Mouse (Mus musculus): ENCODE results near the gene Hipk3. TPM values are rescaled to one million over a fixed set of nuclear protein-coding genes. Genes with fewer than 3 reads are reported as not detected.

Gene Hipk3
- total RNA-seq, 2 experiments from 2014 or later, result 67.0 to 69.2 TPM

- no peak for DNase-seq
Measured at GRCm38 (mm10) chr2:104471161-104471560, 23.1 kb downstream of the Hipk3 start.

- no peak for DNase-seq
Measured at GRCm38 (mm10) chr2:104470536-104470935, 23.7 kb downstream of the Hipk3 start.

- DNase-seq, result no peak
Measured at GRCm38 (mm10) chr2:104468419-104468818, 25.8 kb downstream of the Hipk3 start.

DNA sequence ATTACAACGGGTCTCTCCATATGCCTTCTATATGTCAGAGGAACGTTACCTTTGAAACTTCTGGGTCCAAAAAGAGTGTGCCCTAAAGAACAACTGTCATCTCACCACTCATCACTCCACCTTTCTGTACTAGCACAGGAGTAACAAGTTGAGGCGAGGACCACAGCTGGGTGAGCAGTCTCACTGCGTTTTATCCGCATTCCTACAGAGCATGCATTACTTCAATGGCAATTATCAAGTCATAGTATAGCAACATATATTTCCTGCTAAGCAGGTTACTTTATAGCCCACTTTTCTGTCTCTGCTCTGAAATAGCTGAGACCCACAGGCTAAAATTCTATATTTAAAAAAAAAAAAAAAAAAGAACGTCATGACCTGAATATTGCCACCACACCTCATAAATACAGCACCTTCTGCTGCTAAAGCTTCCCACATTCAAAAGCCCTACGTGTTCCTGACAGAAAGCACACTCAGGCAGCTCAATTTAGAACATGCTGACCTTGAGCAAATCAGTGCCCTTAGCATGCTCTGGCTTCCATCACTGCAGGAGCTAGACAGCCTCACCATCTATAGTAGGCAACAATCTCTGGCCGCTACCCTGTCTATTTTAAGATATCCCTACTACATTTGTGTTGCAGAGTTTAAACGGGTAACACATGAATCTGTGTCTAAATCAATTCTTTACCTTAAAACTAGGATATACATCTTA is 27.2 kb downstream of the Hipk3 start:
- DNase-seq, result no peak

- no peak for DNase-seq
Measured at GRCm38 (mm10) chr2:104465639-104466430, 28.4 kb downstream of the Hipk3 start.

GRCm38 (mm10) chr2:104460021-104460420 is 34.2 kb downstream of the Hipk3 start:
- DNase-seq, result no peak

- DNase-seq, result no peak
Measured at GRCm38 (mm10) chr2:104458569-104459332, 35.5 kb downstream of the Hipk3 start.

DNA sequence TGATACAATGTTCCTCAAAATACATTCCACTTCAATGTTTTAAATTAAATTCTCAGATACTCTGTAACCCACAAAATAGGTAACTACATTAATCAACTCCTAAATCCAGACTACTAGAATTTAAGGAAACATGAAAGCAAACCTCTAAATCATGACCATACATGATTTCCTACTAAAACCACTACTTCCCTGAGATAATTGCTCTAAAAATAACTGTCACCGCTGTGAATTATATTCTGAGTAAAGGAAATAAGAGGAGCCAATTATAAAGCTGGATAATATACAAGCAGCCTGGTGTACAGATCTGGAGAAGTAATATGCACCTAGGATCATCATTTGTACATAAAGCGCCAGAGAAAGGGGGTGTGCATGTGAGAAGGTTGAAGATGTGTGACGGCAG is 37.1 kb downstream of the Hipk3 start:
- no peak for DNase-seq

GRCm38 (mm10) chr2:104450685-104451084 is 43.6 kb downstream of the Hipk3 start:
- no peak for DNase-seq

DNA sequence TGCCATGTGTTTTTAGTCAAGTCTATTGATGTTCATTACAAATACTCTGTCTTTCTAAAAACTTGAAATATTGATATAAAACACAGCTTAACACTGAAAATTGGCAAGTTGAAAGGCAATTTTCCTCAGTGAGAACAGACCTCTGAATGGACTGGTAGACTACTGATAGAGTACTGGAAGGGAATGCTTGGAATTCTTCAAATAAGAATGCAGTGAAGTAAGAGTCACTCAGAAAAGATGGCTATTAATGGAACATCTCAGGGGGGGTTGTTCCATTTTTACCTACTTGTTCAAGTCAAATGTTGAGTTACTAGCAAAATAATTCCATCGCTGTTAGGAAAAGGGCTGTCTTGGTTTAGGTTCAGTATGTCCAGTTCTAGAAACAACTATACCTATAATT is 45.1 kb downstream of the Hipk3 start:
- no peak for DNase-seq

DNA sequence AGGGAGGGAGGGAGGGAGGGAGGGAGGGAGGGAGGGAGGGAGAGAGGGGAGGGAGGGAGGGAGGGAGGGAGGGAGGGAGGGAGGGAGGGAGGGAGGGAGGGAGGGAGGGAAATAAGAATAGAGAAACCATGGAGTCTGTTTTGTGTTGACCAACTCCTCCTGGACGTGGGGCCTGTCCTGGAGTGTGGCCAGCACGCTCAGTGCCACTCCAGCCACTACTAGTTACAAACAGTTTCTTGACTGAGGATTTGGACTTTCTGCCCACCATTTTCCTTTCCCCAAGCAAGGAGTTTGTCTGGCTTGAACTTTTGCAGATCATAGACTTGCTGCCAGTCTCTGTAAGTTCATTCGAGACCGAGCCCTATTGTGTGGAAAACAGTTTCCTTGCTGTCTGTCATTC is 46.0 kb downstream of the Hipk3 start:
- DNase-seq, result no peak

DNA sequence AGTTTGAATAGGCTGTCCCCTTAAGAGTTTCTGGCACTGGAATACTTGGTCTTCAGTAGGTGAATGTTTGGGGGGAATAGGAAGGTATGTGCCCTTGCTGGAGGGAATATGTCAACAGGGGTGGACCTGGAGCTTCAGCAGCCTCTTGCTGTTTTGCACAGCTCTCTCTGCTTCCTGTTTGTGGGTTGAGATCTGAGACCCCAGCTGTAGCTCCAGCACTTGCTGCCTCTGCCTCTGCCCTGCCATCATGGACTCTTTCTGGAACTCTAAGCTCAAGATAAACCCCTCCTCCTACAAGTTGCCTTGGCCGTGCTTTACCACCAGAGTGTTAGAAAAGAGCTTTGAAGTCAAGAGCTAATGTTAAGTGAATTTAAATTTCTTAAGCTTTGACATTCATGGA is 48.2 kb downstream of the Hipk3 start:
- DNase-seq, result no peak

DNA sequence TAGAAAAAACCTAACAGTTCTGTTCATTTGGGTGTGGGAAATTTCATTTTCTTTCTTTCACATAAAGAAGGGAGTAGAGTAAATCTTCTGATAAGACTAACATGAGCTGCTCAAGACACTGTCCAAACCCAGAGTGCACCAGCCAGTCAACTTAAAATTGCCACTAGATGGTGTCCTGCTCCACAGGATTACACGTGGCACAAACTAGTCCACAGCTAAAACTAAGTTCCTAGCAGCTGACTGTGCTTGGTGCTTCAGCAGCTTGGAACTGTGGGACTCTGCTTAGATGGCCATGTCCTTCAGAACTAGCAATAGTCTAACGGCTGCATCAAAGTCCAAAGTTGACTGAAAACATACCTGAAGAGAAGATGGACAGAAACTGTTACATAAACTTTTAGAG is 49.5 kb downstream of the Hipk3 start:
- peak; percentile 28 to 64 for DNase-seq

GRCm38 (mm10) chr2:104442341-104442740 is 51.9 kb downstream of the Hipk3 start:
- no peak for DNase-seq

GRCm38 (mm10) chr2:104436226-104436625 is 58.0 kb downstream of the Hipk3 start:
- no peak for DNase-seq

- no peak for DNase-seq
Measured at GRCm38 (mm10) chr2:104431067-104431466, 63.2 kb downstream of the Hipk3 start.

DNA sequence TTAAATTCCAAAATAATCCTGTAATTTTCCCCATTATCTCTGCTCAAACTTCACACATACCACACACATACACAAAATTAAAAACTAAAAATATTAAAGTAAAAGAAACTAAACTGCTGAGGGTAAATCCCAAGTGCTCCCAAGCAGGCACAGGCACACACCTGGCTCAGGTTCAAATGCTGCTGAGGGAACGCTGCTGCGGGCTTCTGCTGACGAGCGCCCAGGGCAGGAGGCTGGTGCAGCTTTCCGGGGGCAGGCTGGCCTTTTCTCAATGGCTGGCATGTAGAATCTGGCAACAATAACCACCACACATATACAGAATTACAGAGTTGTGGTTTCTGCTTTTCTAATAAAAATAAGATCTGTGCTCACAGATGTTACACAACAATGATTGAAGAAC is 63.7 kb downstream of the Hipk3 start:
- no peak for DNase-seq

DNA sequence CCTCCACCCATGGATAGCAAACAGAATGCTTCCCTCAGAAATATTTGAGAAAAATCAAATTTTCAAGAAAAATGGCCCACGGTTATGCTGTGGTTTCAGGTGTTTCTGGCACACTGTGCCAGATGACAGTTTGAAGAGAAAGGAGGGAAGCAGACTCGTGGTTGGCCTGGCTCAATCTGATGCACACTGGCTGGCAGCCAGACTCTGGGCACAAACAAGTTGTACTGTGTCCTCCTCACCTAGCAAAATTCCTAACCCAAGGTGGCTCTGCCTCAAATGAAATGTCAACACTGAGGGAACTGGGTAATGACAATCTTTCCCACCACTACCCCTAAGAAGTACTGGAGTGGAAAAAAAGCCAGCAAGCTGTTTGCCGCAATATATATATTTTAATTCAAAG is 68.1 kb downstream of the Hipk3 start:
- no peak for DNase-seq

DNA sequence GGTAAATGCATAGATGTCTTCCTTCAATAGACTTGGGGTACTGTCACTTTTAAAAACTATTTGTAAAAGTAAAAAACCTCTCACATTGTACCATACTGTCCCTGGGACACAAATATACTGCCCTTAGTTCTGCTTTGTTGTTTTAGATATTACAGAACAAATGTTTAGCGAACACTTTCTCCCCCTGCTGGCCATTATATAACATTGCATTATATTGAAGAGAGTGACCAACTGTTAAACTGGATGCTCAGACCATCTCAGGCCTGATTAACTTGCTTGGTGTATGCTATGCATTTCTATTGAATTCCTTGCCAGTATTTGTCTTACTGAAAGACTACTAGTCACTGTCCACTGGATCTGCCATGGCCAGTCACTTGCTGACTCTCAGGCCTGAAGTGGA is 72.0 kb downstream of the Hipk3 start:
- no peak for DNase-seq

- no peak for DNase-seq
Measured at GRCm38 (mm10) chr2:104420805-104421204, 73.4 kb downstream of the Hipk3 start.

DNA sequence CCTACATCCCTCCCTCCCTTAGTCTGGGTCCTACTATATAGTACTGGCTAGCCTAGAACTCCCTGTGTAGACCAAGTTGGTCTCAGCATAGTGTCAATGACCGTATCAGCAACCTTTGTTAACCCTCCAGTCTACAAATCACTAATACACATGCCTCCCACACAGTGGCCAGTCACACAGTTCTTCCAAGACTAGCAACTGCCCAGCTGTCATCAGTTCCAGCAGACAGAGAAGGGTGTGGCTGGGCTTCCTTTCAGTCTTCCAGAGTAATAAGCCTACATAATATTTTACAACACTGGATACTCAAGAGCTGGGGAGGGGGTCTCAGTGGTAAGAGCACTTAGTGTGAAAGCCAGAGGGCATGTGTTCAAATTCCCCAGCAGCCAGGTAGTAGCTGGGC is 74.2 kb downstream of the Hipk3 start:
- no peak for DNase-seq

GRCm38 (mm10) chr2:104419411-104419810 is 74.8 kb downstream of the Hipk3 start:
- DNase-seq, result no peak

DNA sequence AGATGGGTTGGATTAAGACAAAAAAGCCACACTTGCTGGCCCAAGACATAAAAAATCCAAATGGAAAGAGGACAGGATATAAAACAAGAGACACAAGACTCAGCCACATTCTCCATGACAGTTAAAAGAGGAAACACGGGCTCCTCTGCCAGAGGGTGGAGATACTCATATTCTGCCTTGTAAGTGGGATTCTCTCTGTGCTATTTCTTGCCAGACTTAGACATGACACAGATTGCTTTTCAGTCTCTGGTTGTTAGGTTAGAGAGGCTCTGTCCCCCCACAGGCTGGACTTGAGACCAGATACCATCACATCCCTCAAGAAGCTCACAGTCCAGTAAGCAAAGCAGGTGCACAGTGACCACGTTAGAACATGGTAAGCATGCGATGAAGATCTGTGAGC is 81.2 kb downstream of the Hipk3 start:
- DNase-seq, result no peak

Measured in layer of hippocampus, postnatal 36 days (tissue).